Mouse (Mus musculus): ENCODE measurements around the gene Ccdc90b. TPM values are rescaled to one million over a fixed set of nuclear protein-coding genes. Genes with fewer than 3 reads are reported as not detected.

The Ccdc90b gene
- polyA plus RNA-seq (2015; fragmentation: Nextera tagmentation; extraction: Ambion mirVana), result 36.6 and 44.4 TPM in 2 replicates

GRCm38 (mm10) chr7:92560986-92561876 is at the start of gene Ccdc90b:
Gene Ccdc90b, plus strand, starts transcription at chr7:92561149.

Other genes with a start within 250 kb of the Ccdc90b start
- 2.3 and 2.5 TPM in 2 replicates for gene Ankrd42, start 76.0 kb downstream of the Ccdc90b start, polyA plus RNA-seq (2015; fragmentation: Nextera tagmentation; extraction: Ambion mirVana)
- 10.3 and 12.4 TPM in 2 replicates for gene Pcf11, start 108.8 kb downstream of the Ccdc90b start, polyA plus RNA-seq (2015; fragmentation: Nextera tagmentation; extraction: Ambion mirVana)
- gene Rab30, start 180.5 kb downstream of the Ccdc90b start, polyA plus RNA-seq (2015; fragmentation: Nextera tagmentation; extraction: Ambion mirVana), result 8.5 and 9.5 TPM in 2 replicates

All from urinary bladder, postnatal 0 days (tissue).